Mouse (Mus musculus) intestine, embryonic 14.5 days (tissue): ENCODE results near the gene Csf1. TPM values are rescaled to one million over a fixed set of nuclear protein-coding genes. Genes with fewer than 3 reads are reported as not detected.

ENCODE experiments used
- ATAC-seq: fragments of 200-750 bp; cut with Nextera tagmentation; replicated peaks from 2 replicates; pipeline ENCODE4 v1.8.0; 2017; ENCODE audit warnings: low read depth, moderate number of reproducible peaks, moderate TSS enrichment, moderate library complexity; ENCODE audit not compliant: low FRiP score, low TSS enrichment
- DNase-seq: peaks from one replicate; pipeline ENCODE4 v3.0.0-alpha.2; 2018; ENCODE audit warnings: low spot score
- H3K27ac ChIP-seq: fragments of 300-500 bp; sonication (generic); 2 replicates; pipeline ENCODE4 v1.5.1; 2014; ENCODE audit warnings: low read depth, mild to moderate bottlenecking, control low read depth
- H3K27me3 ChIP-seq: fragments of 300-500 bp; sonication (generic); replicated peaks from 2 replicates; pipeline ENCODE4 v1.6.1; 2014; ENCODE audit warnings: low read length, control low read depth; ENCODE audit not compliant: control insufficient read depth, insufficient read depth
- H3K36me3 ChIP-seq: fragments of 300-500 bp; sonication (generic); 2 replicates; pipeline ENCODE4 v1.6.1; 2014; ENCODE audit warnings: low read length, control low read depth; ENCODE audit not compliant: control insufficient read depth, insufficient read depth
- H3K4me1 ChIP-seq: fragments of 300-500 bp; sonication (generic); replicated peaks from 2 replicates; pipeline ENCODE4 v1.6.1; 2014; ENCODE audit warnings: low read length, control low read depth, mixed read lengths; ENCODE audit not compliant: control insufficient read depth, insufficient read depth
- H3K4me2 ChIP-seq: fragments of 300-500 bp; sonication (generic); 2 replicates; pipeline ENCODE4 v1.6.1; 2014; ENCODE audit warnings: low read length
- H3K4me3 ChIP-seq: fragments of 300-500 bp; sonication (generic); 2 replicates; pipeline ENCODE4 v1.5.1; 2014; ENCODE audit warnings: low read depth, low read length, control low read depth, mixed read lengths
- H3K9ac ChIP-seq: fragments of 300-500 bp; sonication (generic); 2 replicates; pipeline ENCODE4 v1.6.1; 2014; ENCODE audit warnings: mild to moderate bottlenecking, low read length
- H3K9me3 ChIP-seq: fragments of 300-500 bp; sonication (generic); 2 replicates; pipeline ENCODE4 v1.6.1; 2016; ENCODE audit warnings: low read length, control low read depth; ENCODE audit not compliant: control insufficient read depth
- WGBS: fragments of 180-500 bp; shearing (Covaris S2); extraction: QIAGEN DNeasy Blood & Tissue Kit; methylation state at CpG from one replicate; pipeline ENCODE4 v1.1.7; 2014; 5-methylcytosine and 5-hydroxymethylcytosine counted together
- polyA plus RNA-seq: library from polyadenylated mRNA; unstranded; fragments of >200 nt; fragmentation: Nextera tagmentation; extraction: Ambion mirVana; gene quantifications from 2 replicates; pipeline ENCODE4 v1.2.1, GENCODE M21; 2014

Gene Csf1
- polyA plus RNA-seq, 1 experiment from 2014 or later, result 13.3 TPM

DNA sequence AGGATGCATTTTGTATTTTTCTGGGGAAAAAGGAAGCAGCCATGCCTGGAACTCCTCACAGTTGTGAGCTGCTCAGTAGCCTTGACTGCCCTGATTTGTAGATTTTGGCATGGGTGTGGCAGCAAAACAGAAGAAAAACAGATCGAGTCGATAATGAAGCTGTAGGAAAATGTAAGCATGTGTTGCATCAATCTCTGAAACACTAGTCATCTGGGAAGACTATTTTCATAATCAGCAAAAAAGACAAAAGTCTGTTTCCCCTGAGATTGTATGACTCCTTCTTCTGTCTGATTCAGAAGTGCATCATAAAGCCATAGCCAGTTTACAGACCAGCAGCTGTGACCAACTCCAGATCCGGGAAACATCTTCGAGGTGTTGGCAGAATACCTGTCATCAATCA, 53.0 kb downstream of the Csf1 start:
- Histone ChIP-seq H3K36me3 (no peaks in the 10 kb centered on the region), H3K9me3 (no peaks in the 10 kb centered on the region), H3K4me1 (no peaks in the 10 kb centered on the region), H3K4me3 (no peak overlapping the region), H3K27me3 (no peaks in the 10 kb centered on the region), H3K9ac (no peak overlapping the region), H3K4me2 (no peak overlapping the region), H3K27ac (no peak overlapping the region)
- ATAC-seq (no peak), DNase-seq (no peak)
- 54% methylated on average over 4 of the region's 4 CpGs for WGBS

DNA sequence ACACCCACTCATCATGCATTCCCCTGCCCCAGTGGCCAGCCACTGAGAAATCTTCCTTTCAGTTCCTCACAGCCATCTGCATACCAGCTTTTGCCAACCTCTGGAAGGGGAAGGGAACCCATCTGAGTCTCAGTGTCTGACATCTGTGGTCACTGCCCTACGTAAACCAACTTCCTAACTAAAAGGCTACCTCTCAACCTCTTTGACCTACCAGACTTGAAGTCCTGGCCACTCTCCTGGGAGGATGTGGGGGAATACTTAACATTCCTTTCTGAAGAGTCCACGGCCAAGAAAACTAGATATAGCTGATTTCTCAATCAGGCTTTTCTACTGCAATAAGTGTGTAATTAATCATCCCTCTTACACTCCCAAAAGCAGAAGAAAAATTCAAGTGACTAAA, 54.1 kb downstream of the Csf1 start:
- Histone ChIP-seq H3K27me3 (no peaks in the 10 kb centered on the region), H3K4me3 (no peak overlapping the region), H3K4me1 (no peaks in the 10 kb centered on the region), H3K27ac (no peak overlapping the region), H3K36me3 (no peaks in the 10 kb centered on the region), H3K9ac (no peak overlapping the region), H3K9me3 (no peaks in the 10 kb centered on the region), H3K4me2 (no peak overlapping the region)
- ATAC-seq, result no peak
- 30% methylated on average over 2 of the region's 2 CpGs for whole genome bisulfite sequencing
- no peak for DNase-seq

DNA sequence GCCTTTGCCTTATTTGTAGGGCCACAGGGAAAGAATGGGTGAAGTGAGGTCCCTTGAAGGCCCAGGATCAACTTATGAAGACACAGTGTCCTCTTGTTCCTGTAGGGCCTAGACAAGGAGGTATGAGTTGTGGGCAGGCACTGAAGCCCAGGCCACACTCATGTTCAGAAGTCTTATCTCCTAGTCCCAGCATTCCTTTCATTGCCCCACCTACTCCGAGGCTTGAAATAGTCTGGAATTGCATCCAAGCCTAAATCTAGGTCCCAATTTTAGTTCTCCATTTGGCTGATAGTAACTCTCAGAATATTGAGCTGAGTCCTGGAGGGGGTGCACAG, 55.9 kb downstream of the Csf1 start:
- ATAC-seq (no peak), DNase-seq (no peak)
- no peak overlapping the region for H3K4me3 ChIP-seq
- no peaks in the 10 kb centered on the region for H3K4me1 ChIP-seq
- no peak overlapping the region for H3K4me2 ChIP-seq
- H3K27ac ChIP-seq, result no peak overlapping the region
- H3K36me3 ChIP-seq, result no peaks in the 10 kb centered on the region
- H3K9ac ChIP-seq, result no peak overlapping the region
- H3K9me3 ChIP-seq, result no peaks in the 10 kb centered on the region
- 84% methylated on average over 1 of the region's 1 CpGs for WGBS
- H3K27me3 ChIP-seq, result no peaks in the 10 kb centered on the region

- no peak overlapping the region for H3K4me3 ChIP-seq
- H3K27me3 ChIP-seq, result no peaks in the 10 kb centered on the region
- no peaks in the 10 kb centered on the region for H3K9me3 ChIP-seq
- DNase-seq, result no peak
- no peaks in the 10 kb centered on the region for H3K36me3 ChIP-seq
- no peaks in the 10 kb centered on the region for H3K4me1 ChIP-seq
- H3K9ac ChIP-seq, result no peak overlapping the region
- H3K4me2 ChIP-seq, result no peak overlapping the region
- H3K27ac ChIP-seq, result no peak overlapping the region
- no peak for ATAC-seq
- 84% methylated on average over 7 of the region's 7 CpGs for WGBS
Measured at GRCm38 (mm10) chr3:107703675-107704370, 56.4 kb downstream of the Csf1 start.

GRCm38 (mm10) chr3:107701767-107702394, 58.4 kb downstream of the Csf1 start:
- whole genome bisulfite sequencing, result 87% methylated on average over 1 of the region's 1 CpGs
- H3K9ac ChIP-seq, result no peak overlapping the region
- H3K4me3 ChIP-seq, result no peak overlapping the region
- H3K27me3 ChIP-seq, result no peaks in the 10 kb centered on the region
- H3K27ac ChIP-seq, result no peak overlapping the region
- H3K4me2 ChIP-seq, result no peak overlapping the region
- 0 out of 2 replicates have a peak, but pooled peaks cover 2% of the 10 kb centered on the region for H3K4me1 ChIP-seq
- H3K36me3 ChIP-seq, result no peaks in the 10 kb centered on the region
- ATAC-seq (no peak), DNase-seq (no peak)
- H3K9me3 ChIP-seq, result no peaks in the 10 kb centered on the region

- H3K9me3 ChIP-seq, result no peaks in the 10 kb centered on the region
- no peak overlapping the region for H3K4me2 ChIP-seq
- no peaks in the 10 kb centered on the region for H3K27me3 ChIP-seq
- H3K9ac ChIP-seq, result no peak overlapping the region
- 85% methylated on average over 2 of the region's 2 CpGs for WGBS
- ATAC-seq (no peak), DNase-seq (no peak)
- H3K4me1 ChIP-seq, result 0 out of 2 replicates have a peak, but pooled peaks cover 4% of the 10 kb centered on the region
- H3K27ac ChIP-seq, result no peak overlapping the region
- no peaks in the 10 kb centered on the region for H3K36me3 ChIP-seq
- no peak overlapping the region for H3K4me3 ChIP-seq
Measured at GRCm38 (mm10) chr3:107700625-107701024, 59.6 kb downstream of the Csf1 start.

DNA sequence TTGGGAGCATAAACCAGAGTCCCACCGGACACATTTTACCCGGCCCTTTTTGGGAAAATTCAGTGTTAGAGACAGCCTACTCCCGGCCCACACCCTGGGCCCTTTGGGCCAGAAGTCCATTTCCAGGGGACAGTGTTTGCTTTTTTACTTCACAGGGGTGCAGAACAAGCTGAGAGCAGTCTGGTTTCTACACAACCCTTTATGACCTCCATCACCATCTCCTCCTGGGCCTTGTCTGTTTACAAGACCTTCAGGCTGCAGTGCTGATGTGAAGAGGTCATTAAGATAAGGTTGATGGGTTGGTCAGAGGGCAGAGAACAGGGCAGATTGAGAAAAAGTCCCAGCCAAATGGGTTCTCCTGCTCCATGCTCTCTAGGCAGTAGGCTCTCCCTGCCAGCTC, 63.4 kb downstream of the Csf1 start:
- no peak overlapping the region for H3K4me3 ChIP-seq
- DNase-seq (no peak), ATAC-seq (no peak; the same call in 1 of the 2 replicates)
- H3K9ac ChIP-seq, result no peak overlapping the region
- H3K4me2 ChIP-seq, result peak overlapping the region; percentile 18
- no peak overlapping the region for H3K27ac ChIP-seq
- 30% methylated on average over 3 of the region's 3 CpGs for WGBS
- H3K4me1 ChIP-seq, result peaks cover 17% of the 10 kb centered on the region
- no peaks in the 10 kb centered on the region for H3K36me3 ChIP-seq
- no peaks in the 10 kb centered on the region for H3K9me3 ChIP-seq
- H3K27me3 ChIP-seq, result no peaks in the 10 kb centered on the region

- DNase-seq (peak; percentile 99), ATAC-seq (peak; percentile 98)
- Histone ChIP-seq H3K27ac (peak within 1 kb of the TSS; percentile 90), H3K4me3 (peak within 1 kb of the TSS; percentile 92), H3K27me3 (no peaks in the 10 kb centered on the region), H3K36me3 (no peaks in the 10 kb centered on the region), H3K4me2 (peak within 1 kb of the TSS; percentile 89), H3K9me3 (no peaks in the 10 kb centered on the region), H3K9ac (peak within 1 kb of the TSS; percentile 98), H3K4me1 (peaks cover 21% of the 10 kb centered on the region)
- WGBS, result under 1% methylated on average over 90 of the region's 93 CpGs
Measured at GRCm38 (mm10) chr3:107695948-107696881, 64.1 kb downstream of the Csf1 start, which contains the start of gene Ahcyl1. TSS of gene Ahcyl1 (minus strand) at chr3:107696560.
